Mouse (Mus musculus) MN1 (cell line): ENCODE measurements at regions not wholly inside any gene's neighbourhood (a gene's known extent, or its start where the extent isn't known, plus 50 kb on each side); places are given as distances from the start of the nearest gene placed in this dataset.

ENCODE experiments used
- DNase-seq: peaks from one replicate; pipeline ENCODE4 v3.0.0-alpha.2; 2016; ENCODE audit warnings: low spot score

GRCm38 (mm10) chr3:79996803-79997202 is 112.5 kb downstream of the Fam198b start:
- DNase-seq, result no peak

GRCm38 (mm10) chr3:80002335-80002734 is 118.0 kb downstream of the Fam198b start:
- no peak for DNase-seq

- no peak for DNase-seq
Measured at GRCm38 (mm10) chr3:80003300-80004090, 119.2 kb downstream of the Fam198b start.

- no peak for DNase-seq
Measured at GRCm38 (mm10) chr3:80004556-80004955, 120.2 kb downstream of the Fam198b start.

DNA sequence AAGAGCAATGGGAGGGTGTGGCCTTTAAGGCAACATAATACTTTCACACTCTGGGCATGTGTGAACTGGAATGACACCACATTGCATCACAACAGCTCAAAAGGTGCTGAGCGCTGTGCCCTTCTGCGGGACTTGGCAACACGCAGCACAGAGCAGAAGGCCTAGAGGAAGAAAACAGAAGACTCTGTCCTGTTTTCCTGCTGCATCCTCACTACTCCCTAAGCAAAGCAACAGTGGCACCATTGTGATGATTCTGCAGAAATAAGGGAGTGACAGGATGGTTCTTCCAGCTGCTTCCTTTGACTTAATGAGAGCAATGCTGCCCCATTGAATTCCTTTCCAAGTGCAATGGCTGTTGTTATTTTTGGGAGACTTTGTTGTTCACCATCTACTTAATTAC is 120.6 kb downstream of the Fam198b start:
- DNase-seq, result no peak

GRCm38 (mm10) chr3:80005371-80005770 is 121.0 kb downstream of the Fam198b start:
- DNase-seq, result no peak

DNA sequence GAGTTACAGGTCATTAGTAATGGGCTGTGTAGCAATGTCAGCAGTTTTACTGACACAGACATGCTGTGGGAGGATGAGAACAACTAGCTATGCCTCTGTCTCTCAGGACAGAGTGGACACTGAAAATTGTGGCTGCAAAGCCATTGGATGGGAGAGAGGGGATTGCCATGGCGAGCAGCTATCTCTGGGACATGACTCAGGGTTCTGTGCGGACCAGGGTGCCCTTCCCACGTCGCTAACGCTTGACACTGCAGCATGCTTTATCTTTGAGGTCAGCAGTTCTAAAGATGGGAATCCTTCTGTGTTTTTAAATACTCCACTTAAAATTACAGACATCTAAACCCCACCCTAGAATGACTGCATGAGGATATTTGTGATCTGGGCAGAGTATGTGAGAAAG is 121.9 kb downstream of the Fam198b start:
- no peak for DNase-seq

- DNase-seq, result no peak
Measured at GRCm38 (mm10) chr3:80007006-80007405, 122.7 kb downstream of the Fam198b start.

DNA sequence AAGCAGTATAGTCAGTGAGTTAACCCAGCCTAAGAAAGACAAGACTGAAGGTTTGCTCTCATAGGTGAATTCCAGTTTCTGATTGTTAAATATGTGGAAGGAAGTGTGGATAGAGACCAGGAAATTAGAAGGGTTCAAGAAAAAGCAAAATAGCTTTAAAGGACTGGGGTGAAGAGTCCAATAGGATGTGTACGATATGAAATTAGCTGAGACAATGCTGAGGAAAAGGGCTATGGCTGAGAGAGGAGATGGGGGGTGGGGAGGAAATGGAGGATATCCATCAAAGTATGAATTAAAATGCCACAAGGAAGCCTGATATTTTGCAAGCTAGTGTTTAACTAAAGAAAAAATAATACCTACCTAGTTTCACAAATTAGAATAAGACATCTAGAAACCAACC is 124.9 kb downstream of the Fam198b start:
- DNase-seq, result no peak

- no peak for DNase-seq
Measured at GRCm38 (mm10) chr3:80025795-80026194, 141.5 kb downstream of the Fam198b start.

DNA sequence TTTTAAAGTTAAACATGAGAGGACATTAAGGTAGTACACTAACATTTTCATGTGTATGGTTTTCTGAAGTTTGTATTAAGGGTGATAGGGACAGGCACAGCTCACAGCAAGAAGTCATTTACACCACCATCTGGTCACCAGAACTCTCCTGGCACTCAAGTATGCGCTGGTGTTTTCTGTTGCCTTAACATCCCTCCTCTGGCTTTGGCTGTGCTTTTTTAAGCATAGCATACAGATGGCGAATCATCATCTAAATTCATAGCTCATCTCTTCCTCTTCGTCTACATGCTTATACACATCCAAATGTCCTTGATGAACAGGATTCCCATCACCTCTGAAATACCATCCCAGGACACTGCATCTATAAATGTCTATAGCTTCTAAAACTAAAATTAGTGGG is 148.7 kb downstream of the Fam198b start:
- DNase-seq, result no peak

- no peak for DNase-seq
Measured at GRCm38 (mm10) chr3:80038553-80039129, 154.3 kb downstream of the Fam198b start.

GRCm38 (mm10) chr3:80042756-80043484 is 158.6 kb downstream of the Fam198b start:
- no peak for DNase-seq

DNA sequence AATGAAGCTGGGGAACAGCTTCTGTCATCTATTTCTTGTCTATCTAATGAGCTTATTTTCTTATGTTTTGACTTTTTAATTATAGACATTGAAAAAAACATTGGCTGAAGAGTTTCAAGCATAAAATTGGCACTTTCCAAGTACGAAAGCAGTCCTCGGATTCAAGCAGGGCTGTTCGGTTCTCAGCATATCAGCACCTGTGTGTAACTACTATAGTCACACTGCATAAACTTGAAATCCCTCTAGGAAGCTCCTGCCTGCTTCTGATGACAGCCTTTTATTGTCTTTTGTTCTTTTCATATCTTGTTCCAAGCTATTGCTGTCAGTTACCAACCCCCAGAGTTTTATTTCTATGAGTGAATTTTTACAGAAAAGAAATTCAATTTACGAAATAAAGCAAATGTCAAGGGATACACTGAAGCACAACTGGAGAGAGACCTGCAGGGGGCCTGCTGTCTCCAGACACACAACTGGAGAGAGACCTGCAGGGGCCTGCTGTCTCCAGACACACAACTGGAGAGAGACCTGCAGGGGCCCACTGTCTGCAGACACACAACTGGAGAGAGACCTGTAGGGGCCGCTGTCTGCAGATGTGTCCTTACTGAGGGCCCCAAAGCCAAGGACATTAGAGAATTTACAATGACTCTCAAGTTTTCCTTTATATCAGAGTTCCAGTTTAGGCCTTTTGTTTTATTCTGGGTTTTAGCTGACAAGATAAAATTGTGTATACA is 165.3 kb downstream of the Fam198b start:
- no peak for DNase-seq

DNA sequence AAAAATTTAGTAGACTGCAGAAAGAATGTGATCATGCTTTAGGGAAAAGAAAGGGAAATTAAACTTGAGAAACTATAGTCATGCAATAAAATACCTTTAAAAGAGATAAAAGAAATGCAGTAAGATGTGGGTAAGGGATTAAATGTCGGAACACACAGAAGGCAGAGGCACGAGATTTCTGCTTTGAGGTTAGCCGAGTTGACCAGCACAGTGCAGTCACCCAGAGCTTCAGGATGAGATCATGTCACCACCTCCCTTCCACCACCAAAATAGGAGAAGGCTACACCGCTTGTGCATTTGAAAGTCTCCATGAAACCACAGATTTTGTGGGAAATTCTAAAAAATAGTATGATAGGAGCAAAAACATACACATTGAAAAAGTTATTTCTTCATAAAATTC is 166.6 kb downstream of the Fam198b start:
- DNase-seq, result no peak

DNA sequence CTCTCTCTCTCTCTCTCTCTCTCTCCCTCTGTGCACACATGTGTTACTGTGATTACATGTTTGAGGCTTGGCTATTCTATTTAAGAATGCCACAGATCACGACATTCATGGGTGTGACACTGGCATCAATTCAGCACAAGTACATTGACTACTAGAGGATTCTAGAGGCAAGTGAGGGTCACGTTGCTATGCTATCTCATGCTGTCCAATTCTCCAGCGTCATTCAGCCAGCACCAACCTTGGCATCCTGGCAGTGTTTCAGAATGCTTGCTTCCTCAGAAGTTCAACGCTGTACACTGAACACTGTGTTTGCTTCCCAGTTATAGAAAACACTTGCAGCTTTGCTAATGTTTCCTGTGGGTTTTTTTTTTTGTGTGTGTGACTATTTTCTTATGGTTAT is 167.6 kb downstream of the Fam198b start:
- no peak for DNase-seq

GRCm38 (mm10) chr3:80052879-80053278 is 168.5 kb downstream of the Fam198b start:
- DNase-seq, result no peak

- no peak for DNase-seq
Measured at GRCm38 (mm10) chr3:80053435-80053834, 169.1 kb downstream of the Fam198b start.

DNA sequence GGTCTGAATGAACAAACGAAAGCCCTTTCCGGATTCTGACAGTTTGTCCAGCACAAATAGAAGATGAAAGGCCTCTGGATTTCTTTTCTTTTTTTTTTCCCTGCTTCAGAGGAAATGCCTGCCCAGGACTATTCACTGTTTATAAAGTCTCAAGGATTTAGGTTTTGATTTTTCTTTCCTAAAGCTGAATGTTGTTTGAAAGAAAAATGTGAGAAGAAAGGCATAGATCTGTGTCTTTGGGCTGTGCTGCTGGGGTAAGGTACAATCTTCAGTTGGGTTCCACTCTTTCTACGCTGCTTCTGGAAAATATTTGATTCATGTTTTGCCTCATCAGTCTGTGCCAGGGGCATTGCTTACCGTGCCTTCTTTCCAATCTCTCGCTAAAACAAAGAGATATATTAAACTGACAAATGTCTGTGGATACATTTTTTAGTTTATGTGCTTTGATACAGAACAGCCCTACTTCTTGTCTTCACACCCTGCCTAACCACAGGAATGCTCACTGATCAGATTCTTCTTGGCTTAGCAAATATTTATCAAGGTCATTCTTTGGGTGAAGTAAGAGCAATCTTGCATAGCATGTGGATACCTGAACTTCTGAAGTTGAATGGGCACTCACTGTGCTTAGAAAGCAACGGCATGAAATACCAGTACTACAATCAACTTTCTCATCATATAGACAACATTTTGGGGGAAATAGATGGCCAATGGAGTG is 172.5 kb downstream of the Fam198b start:
- DNase-seq, result no peak

DNA sequence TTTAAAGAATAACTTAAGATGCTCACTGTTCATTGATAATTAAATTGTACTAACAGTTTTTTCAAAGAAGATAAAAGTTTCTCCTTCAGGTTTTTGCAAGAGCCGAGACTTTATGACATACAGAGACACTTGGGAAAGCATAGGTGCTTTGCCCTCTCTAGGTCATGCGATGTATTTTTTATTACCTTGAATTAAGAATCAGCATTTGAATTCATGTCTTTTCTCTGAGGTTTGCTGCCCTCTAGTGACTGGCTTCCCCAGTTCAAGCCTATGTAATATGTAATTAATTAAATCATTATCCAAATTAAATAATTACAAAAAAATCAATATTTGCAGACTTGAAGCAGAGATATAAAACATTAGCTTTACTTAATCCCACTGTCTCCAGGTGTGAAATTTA is 174.4 kb downstream of the Fam198b start:
- no peak for DNase-seq

- no peak for DNase-seq
Measured at GRCm38 (mm10) chr3:80070726-80071125, 186.4 kb downstream of the Fam198b start.
